Mouse (Mus musculus) intestine, embryonic 16.5 days (tissue): ENCODE measurements around the gene Hes7. TPM values are rescaled to one million over a fixed set of nuclear protein-coding genes. Genes with fewer than 3 reads are reported as not detected.

ENCODE experiments used
- ATAC-seq: fragments of 200-750 bp; cut with Nextera tagmentation; 2 replicates; pipeline ENCODE4 v1.8.0; 2017; ENCODE audit warnings: moderate TSS enrichment, moderate library complexity
- H3K27ac ChIP-seq: fragments of 300-500 bp; sonication (generic); 2 replicates; pipeline ENCODE4 v1.5.1; 2014; ENCODE audit warnings: mild to moderate bottlenecking, low read length
- H3K27me3 ChIP-seq: fragments of 300-500 bp; sonication (generic); replicated peaks from 2 replicates; pipeline ENCODE4 v1.6.1; 2014; ENCODE audit warnings: low read length, control low read depth, mixed read lengths; ENCODE audit not compliant: control insufficient read depth, insufficient read depth
- H3K36me3 ChIP-seq: fragments of 300-500 bp; sonication (generic); 2 replicates; pipeline ENCODE4 v1.6.1; 2014; ENCODE audit warnings: low read length, control low read depth; ENCODE audit not compliant: control insufficient read depth, insufficient read depth
- H3K4me1 ChIP-seq: fragments of 300-500 bp; sonication (generic); 2 replicates; pipeline ENCODE4 v1.6.1; 2014; ENCODE audit warnings: low read length, control low read depth, mixed read lengths; ENCODE audit not compliant: control insufficient read depth, insufficient read depth
- H3K4me2 ChIP-seq: fragments of 300-500 bp; sonication (generic); 2 replicates; pipeline ENCODE4 v1.6.1; 2014; ENCODE audit warnings: low read depth, low read length, control low read depth
- H3K4me3 ChIP-seq: fragments of 300-500 bp; sonication (generic); 2 replicates; pipeline ENCODE4 v1.5.1; 2014; ENCODE audit warnings: mild to moderate bottlenecking, low read length
- H3K9ac ChIP-seq: fragments of 300-500 bp; sonication (generic); 2 replicates; pipeline ENCODE4 v1.6.1; 2014; ENCODE audit warnings: low read depth, low read length
- H3K9me3 ChIP-seq: fragments of 300-500 bp; sonication (generic); 2 replicates; pipeline ENCODE4 v1.6.1; 2016; ENCODE audit warnings: low read length, control low read depth; ENCODE audit not compliant: control insufficient read depth
- WGBS: fragments of 180-500 bp; shearing (Covaris S2); extraction: QIAGEN DNeasy Blood & Tissue Kit; methylation state at CpG from one replicate; pipeline ENCODE4 v1.1.7; 2014; 5-methylcytosine and 5-hydroxymethylcytosine counted together
- polyA plus RNA-seq: library from polyadenylated mRNA; unstranded; fragments of >200 nt; fragmentation: Nextera tagmentation; extraction: Ambion mirVana; gene quantifications from 2 replicates; pipeline ENCODE4 v1.2.1, GENCODE M21; 2015

The Hes7 gene
- polyA plus RNA-seq, 1 experiment from 2014 or later = 0.33 TPM

DNA sequence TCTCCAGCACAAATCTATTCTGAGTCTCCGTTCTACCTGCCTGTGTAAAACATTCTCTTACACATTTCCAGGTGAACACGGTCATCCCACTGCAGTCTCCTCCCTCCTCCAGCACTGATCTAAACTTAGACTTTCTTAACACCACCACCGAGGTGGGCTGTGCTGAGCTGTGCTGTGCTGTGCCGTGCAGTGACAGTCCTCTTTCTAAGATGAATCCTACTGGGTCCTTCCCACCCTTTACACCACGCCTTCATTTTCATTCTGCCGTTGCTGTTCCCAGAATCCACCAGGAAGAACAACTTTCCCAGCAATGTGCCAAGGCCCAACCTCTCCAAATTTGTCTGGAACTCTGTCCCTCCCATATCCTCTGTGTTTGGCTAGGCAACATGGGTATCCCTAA lies 33.8 kb upstream of the Hes7 start:
- WGBS = 49% methylated on average over 6 of the region's 6 CpGs
- H3K27me3 ChIP-seq = no peaks in the 10 kb centered on the region
- H3K4me3 ChIP-seq = no peak overlapping the region
- no peaks in the 10 kb centered on the region for H3K36me3 ChIP-seq
- H3K4me1 ChIP-seq = peaks cover 32% of the 10 kb centered on the region
- no peak for ATAC-seq
- H3K9ac ChIP-seq = no peak overlapping the region
- no peak overlapping the region for H3K4me2 ChIP-seq
- no peak overlapping the region for H3K27ac ChIP-seq
- H3K9me3 ChIP-seq = no peaks in the 10 kb centered on the region

DNA sequence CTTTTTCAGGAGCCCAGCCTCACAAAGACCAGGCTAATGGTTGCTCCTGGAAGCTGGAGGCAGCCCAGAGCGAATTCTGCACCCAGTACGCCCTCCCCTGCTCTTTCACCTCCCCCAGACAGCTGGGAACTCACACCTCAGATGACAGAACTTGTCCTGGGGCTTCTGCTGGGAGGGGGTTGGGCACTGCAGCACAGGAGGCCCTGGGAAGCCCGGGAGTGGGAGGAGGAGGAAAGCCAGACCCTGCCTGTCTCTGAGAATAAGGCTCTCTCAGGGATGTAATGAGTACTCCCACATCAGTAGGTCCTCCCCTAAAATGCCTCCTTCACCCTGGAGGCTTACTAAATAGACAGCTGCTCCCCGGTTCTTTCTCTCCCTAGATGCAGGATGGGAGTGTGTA lies 33.1 kb upstream of the Hes7 start:
- no peaks in the 10 kb centered on the region for H3K27me3 ChIP-seq
- H3K27ac ChIP-seq = peak overlapping the region; percentile 73
- peak overlapping the region; percentile 45 for H3K9ac ChIP-seq
- ATAC-seq = peak; percentile 15; the same call in 1 of the 2 replicates
- no peak overlapping the region for H3K4me2 ChIP-seq
- WGBS = 20% methylated on average over 4 of the region's 4 CpGs
- no peaks in the 10 kb centered on the region for H3K9me3 ChIP-seq
- peaks cover 38% of the 10 kb centered on the region for H3K4me1 ChIP-seq
- no peak overlapping the region for H3K4me3 ChIP-seq
- H3K36me3 ChIP-seq = no peaks in the 10 kb centered on the region

DNA sequence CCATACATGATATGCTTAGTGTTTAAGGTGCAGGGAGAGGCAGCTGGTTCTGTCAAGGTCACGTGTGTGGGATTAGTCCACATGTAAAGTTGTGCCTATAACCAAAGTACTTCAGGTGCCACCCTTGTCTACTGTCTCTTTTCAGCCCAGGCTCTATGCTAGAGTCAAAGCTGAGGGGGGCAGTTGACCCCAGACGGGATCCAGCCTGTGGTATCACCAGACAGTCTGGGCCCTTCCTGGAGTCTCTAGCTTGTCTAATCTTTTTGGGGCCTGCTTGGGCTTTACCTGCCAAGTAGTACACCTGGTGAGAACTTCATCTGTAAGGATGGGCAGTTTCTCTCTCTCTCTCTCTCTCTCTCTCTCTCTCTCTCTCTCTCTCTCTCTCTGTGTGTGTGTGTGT lies 32.6 kb upstream of the Hes7 start:
- WGBS = 62% methylated on average over 2 of the region's 2 CpGs
- H3K9me3 ChIP-seq = no peaks in the 10 kb centered on the region
- no peak overlapping the region; the same call in 1 of the 2 replicates for H3K4me3 ChIP-seq
- peak overlapping the region; percentile 73 for H3K27ac ChIP-seq
- H3K4me2 ChIP-seq = no peak overlapping the region
- peak overlapping the region; percentile 100 for H3K9ac ChIP-seq
- peaks cover 2% of the 10 kb centered on the region; the same call in 1 of the 2 replicates for H3K36me3 ChIP-seq
- H3K27me3 ChIP-seq = no peaks in the 10 kb centered on the region
- peaks cover 40% of the 10 kb centered on the region for H3K4me1 ChIP-seq
- ATAC-seq = no peak

DNA sequence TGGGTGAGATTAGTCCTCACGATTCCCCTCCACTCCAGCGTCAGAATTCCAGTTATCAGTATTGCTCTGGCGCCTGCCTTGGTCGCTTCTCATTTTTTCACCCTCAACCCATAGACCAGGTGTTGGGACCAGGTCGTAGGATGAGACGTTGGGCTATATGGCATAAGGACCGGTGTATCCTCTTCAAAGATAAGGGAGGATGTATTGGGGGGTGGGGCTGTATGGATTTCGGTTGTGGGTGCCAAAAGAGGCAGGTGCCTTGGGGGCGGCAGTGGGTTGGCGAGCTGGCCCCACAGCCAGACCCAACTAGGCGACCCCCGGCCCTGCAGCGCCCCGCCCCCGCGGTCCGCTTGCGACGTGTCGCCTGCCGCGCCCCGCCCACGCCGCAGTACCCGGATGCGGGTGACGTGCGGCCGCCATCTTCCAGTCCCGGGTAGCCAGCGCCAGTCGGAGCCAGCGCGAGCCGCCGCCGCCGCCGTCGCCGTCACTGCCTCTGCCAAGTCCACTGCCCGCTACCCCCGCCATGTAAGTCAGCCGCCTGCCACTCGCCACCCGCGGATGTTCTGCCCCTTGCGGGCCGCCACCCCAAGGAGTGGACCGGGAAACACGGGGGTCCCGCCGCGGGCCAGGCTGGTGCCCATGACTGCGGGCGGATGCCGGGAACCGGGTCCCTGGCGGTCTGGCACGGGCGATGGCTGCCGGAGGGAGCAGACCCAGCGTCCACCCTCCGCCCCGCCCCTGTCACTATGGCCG lies 31.9 kb upstream of the Hes7 start, which contains the start of gene Vamp2:
Gene Vamp2, plus strand, starts transcription at position 388 of the 753 bp plus-strand sequence.
- H3K9ac ChIP-seq = peak within 1 kb of the TSS; percentile 100
- H3K4me2 ChIP-seq = peak within 1 kb of the TSS; percentile 89
- peak; percentile 68 for ATAC-seq
- peaks cover 2% of the 10 kb centered on the region; the same call in 1 of the 2 replicates for H3K36me3 ChIP-seq
- 1% methylated on average over 49 of the region's 67 CpGs for WGBS
- peak within 1 kb of the TSS; percentile 93 for H3K27ac ChIP-seq
- H3K27me3 ChIP-seq = no peaks in the 10 kb centered on the region
- H3K9me3 ChIP-seq = no peaks in the 10 kb centered on the region
- H3K4me3 ChIP-seq = peak within 1 kb of the TSS; percentile 97
- H3K4me1 ChIP-seq = peaks cover 41% of the 10 kb centered on the region

DNA sequence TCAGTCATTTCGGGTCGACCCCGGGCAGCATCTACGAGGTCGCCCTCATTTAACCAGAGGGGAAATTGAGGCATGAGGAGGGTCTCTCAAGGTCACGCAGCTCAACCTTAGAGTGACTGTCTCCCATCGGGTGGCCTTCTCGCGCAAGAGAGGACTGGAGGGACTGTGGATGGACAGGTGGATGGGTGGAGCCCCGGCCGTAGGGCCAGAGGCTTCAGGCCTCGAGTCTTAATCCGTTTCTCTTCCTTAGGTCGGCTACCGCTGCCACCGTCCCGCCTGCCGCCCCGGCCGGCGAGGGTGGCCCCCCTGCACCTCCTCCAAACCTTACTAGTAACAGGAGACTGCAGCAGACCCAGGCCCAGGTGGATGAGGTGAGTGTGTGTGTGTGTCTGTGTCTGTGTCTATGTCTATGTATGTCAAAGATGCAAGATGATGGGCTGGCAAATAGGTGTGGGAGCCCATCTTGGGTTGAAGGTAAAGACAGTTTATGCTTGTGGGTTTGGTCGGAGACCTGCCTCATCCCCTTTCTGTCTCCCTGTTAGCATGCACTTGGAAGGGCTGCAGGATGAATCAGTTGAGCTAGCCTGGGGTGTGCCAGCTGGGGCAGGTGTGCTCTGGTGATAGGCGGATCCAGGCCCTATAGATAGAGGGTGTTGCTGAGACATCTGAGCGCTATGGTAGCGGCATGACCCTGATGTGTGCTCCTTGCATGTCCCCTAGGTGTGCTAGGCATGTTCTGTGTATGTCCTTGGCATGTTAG lies 31.2 kb upstream of the Hes7 start:
- peak; percentile 37 for ATAC-seq
- Histone ChIP-seq H3K9me3 (no peaks in the 10 kb centered on the region), H3K27me3 (no peaks in the 10 kb centered on the region), H3K27ac (peak overlapping the region; percentile 93), H3K36me3 (peaks cover 2% of the 10 kb centered on the region; the same call in 1 of the 2 replicates), H3K4me2 (peak overlapping the region; percentile 89), H3K9ac (peak overlapping the region; percentile 100), H3K4me3 (peak overlapping the region; percentile 97), H3K4me1 (peaks cover 41% of the 10 kb centered on the region)
- 8% methylated on average over 25 of the region's 25 CpGs for WGBS

DNA sequence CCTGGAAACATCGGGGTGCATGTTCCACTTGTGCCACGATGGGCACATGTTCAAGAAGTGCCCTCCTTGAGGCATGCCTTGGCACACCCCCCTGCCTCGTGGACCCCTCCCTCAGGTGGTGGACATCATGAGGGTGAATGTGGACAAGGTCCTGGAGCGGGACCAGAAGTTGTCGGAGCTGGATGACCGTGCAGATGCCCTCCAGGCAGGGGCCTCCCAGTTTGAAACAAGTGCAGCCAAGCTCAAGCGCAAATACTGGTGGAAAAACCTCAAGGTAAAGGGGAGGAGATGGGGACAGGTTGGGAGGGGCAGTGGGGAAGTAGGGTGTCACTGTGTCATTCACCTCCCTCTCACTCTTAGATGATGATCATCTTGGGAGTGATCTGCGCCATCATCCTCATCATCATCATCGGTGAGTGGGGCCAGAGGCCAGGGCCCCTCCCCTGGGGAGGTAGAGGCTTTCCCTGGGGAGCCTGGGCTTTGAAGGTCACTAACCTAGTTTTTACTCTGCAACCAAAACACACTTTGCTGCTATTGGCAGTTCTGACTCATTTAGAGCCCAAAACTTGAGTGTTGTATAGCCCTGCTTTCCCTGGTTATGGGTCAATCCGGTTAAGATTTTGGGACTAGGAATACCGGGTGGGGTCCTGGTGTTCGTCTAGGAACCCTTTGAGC lies 30.5 kb upstream of the Hes7 start:
- no peaks in the 10 kb centered on the region for H3K27me3 ChIP-seq
- 77% methylated on average over 12 of the region's 12 CpGs for WGBS
- no peak overlapping the region for H3K27ac ChIP-seq
- H3K9me3 ChIP-seq = no peaks in the 10 kb centered on the region
- peak overlapping the region; percentile 97 for H3K4me3 ChIP-seq
- H3K4me1 ChIP-seq = peaks cover 41% of the 10 kb centered on the region
- H3K4me2 ChIP-seq = peak overlapping the region; percentile 89
- no peak for ATAC-seq
- H3K9ac ChIP-seq = peak overlapping the region; percentile 100
- H3K36me3 ChIP-seq = peaks cover 2% of the 10 kb centered on the region; the same call in 1 of the 2 replicates

DNA sequence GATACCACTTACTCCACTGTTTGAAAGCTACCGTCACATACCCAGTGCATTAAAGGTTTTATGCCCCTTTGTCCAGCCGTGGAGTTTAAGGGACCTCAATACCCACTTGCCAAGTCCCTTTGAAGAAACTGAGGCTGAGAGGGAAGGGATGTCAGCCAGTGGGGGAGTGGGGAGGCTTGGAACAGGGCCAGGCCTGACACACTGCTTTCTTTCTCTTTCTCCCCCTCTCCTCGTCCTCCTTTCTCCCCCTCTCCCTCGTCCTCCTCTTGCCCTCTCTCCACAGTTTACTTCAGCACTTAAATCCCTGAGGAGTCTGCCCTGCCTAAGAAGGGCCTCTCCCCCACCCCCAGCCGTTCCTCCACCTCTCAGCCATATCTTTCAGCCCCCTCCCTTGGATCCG lies 29.8 kb upstream of the Hes7 start:
- Histone ChIP-seq H3K4me2 (peak overlapping the region; percentile 89; the same call in 1 of the 2 replicates), H3K9me3 (no peaks in the 10 kb centered on the region), H3K4me3 (no peak overlapping the region), H3K36me3 (peaks cover 2% of the 10 kb centered on the region; the same call in 1 of the 2 replicates), H3K27me3 (no peaks in the 10 kb centered on the region), H3K4me1 (peaks cover 41% of the 10 kb centered on the region), H3K27ac (no peak overlapping the region), H3K9ac (peak overlapping the region; percentile 100)
- WGBS = 64% methylated on average over 6 of the region's 6 CpGs
- ATAC-seq = no peak

DNA sequence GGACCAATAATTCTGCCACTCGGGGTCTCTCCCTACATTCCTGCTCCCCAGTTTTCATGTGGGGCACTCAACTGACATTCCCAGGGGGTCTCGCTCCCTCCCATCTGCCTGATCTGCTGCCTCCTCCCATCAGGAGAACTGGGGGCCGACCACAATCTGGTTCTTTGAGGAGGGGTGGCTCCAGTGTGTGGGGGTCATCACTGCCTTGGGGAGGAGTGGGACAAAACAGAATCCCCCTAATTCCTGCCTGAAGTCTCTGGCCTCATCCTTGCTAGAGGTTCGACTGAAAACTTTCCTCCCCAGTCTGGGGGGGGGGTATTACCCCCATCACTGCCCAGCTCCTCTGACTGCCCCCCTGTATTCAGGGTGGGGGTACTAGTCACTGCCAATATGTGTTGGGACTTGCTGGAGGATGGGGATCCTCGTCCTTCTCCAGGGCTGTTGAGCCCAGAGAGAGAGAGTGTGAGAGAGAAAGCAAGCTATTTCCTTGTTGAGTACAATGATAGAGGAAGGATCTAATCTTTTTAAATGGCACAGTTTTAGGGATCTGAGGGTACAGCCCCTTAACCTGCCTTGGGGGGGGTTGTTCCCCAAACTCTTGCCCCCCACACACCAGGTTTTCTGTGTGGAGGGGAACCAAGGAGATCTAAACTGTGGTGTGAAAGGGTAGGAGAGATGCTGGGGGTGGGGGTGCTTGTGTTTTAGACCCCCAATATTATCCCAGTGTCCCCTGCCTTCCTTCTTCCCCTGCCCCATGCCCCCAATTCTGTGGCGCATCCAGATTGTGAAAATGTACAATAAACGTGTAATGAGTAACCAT lies 28.4 kb upstream of the Hes7 start:
- no peaks in the 10 kb centered on the region for H3K9me3 ChIP-seq
- peaks cover 2% of the 10 kb centered on the region; the same call in 1 of the 2 replicates for H3K36me3 ChIP-seq
- no peak overlapping the region for H3K4me3 ChIP-seq
- no peak overlapping the region for H3K4me2 ChIP-seq
- WGBS = 55% methylated on average over 7 of the region's 7 CpGs
- H3K9ac ChIP-seq = 0 out of 2 replicates have a peak overlapping the region, but pooled peaks have one; percentile 14
- H3K27me3 ChIP-seq = no peaks in the 10 kb centered on the region
- H3K4me1 ChIP-seq = peaks cover 40% of the 10 kb centered on the region
- H3K27ac ChIP-seq = peak overlapping the region; percentile 9; the same call in 1 of the 2 replicates
- ATAC-seq = no peak
